Mouse (Mus musculus) E14TG2a.4 (cell line): ENCODE measurements around the gene Ttn.

Experiments used
- H3K27me3 ChIP-seq: 2 replicates; pipeline ENCODE4 v1.6.1; 2014; ENCODE audit warnings: low read length, control low read depth; ENCODE audit not compliant: insufficient read depth
- H3K36me3 ChIP-seq: 2 replicates; pipeline ENCODE4 v1.6.1; 2014; ENCODE audit warnings: low read length, control low read depth; ENCODE audit not compliant: insufficient read depth
- H3K4me1 ChIP-seq: replicated peaks from 2 replicates; pipeline ENCODE4 v1.6.1; 2014; ENCODE audit warnings: low read depth, low read length, control low read depth
- H3K4me3 ChIP-seq: replicated peaks from 2 replicates; pipeline ENCODE4 v1.5.1; 2014; ENCODE audit warnings: mild to moderate bottlenecking, low read length
- H3K9me3 ChIP-seq: 2 replicates; pipeline ENCODE4 v1.6.1; 2014; ENCODE audit warnings: low read length, control low read depth
- CTCF ChIP-seq: conservative IDR thresholded peaks from 2 replicates; pipeline ENCODE4 v1.5.1; 2014; ENCODE audit warnings: low read length
- NANOG ChIP-seq: IDR thresholded peaks from 2 replicates; pipeline ENCODE4 v1.6.1; 2014; ENCODE audit warnings: borderline replicate concordance, low read length, mixed read lengths
- POU5F1 ChIP-seq: IDR thresholded peaks from 2 replicates; pipeline ENCODE4 v1.6.1; 2014; ENCODE audit warnings: low read length, borderline replicate concordance

The Ttn gene

DNA sequence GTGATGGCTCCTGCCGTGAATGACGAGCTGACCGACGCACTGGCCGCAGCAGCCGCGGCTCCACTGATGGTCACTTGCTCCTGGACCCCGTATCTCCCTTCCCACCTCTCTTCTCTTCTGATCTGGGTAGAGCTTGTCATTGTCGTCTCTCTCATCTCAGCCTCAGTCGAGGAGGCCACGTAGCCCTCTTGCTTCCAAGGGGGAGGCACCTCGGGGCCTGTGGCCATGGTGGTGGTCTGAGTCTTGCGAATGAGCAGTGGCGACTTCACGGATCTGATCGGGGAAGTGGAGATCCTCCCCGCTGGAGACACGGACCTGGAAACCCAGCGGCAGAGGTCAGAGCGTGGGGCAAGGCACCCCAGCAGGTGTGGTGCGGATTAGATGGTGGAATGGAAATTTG lies 12.7 kb downstream of the Ttn start:
- Histone ChIP-seq H3K4me1 (peaks cover 4% of the 10 kb centered on the region; the same call in 1 of the 2 replicates), H3K4me3 (no peak overlapping the region), H3K27me3 (0 out of 2 replicates have a peak, but pooled peaks cover under 1% of the 10 kb centered on the region), H3K36me3 (no peaks in the 10 kb centered on the region), H3K9me3 (no peaks in the 10 kb centered on the region)
- TF ChIP-seq POU5F1 (no peak), NANOG (no peak), CTCF (no peak)

GRCm38 (mm10) chr2:76968919-76969318 lies 13.4 kb downstream of the Ttn start:
- H3K27me3 ChIP-seq, result no peaks in the 10 kb centered on the region
- no peaks in the 10 kb centered on the region for H3K36me3 ChIP-seq
- TF ChIP-seq CTCF (peak; percentile 67), NANOG (no peak)
- H3K9me3 ChIP-seq, result no peaks in the 10 kb centered on the region
- peaks cover 4% of the 10 kb centered on the region; the same call in 1 of the 2 replicates for H3K4me1 ChIP-seq
- no peak overlapping the region for H3K4me3 ChIP-seq

DNA sequence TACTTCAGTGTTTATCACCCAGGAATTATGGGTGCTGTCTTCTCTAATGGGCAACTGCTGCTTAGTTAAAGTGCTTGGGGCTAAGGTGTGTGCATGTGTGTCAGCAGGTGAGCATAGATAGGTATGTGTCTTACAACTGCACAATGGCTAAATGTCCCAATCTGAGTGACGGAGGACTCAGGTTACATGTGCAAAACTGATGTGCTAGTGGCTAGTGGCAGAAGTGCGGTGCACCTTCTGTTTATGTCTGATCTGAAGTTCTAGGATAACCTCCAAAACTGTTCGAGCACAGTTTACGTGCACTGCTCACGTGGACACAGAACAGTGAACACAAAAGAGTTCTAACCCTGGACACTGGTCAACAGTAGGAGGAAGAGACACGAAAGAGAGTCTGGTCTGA lies 15.8 kb downstream of the Ttn start:
- H3K9me3 ChIP-seq, result no peaks in the 10 kb centered on the region
- no peak for TF ChIP-seq NANOG
- TF ChIP-seq CTCF, result no peak
- TF ChIP-seq POU5F1, result no peak
- peaks cover 4% of the 10 kb centered on the region; the same call in 1 of the 2 replicates for H3K4me1 ChIP-seq
- H3K36me3 ChIP-seq, result no peaks in the 10 kb centered on the region
- no peaks in the 10 kb centered on the region for H3K27me3 ChIP-seq
- no peak overlapping the region for H3K4me3 ChIP-seq

DNA sequence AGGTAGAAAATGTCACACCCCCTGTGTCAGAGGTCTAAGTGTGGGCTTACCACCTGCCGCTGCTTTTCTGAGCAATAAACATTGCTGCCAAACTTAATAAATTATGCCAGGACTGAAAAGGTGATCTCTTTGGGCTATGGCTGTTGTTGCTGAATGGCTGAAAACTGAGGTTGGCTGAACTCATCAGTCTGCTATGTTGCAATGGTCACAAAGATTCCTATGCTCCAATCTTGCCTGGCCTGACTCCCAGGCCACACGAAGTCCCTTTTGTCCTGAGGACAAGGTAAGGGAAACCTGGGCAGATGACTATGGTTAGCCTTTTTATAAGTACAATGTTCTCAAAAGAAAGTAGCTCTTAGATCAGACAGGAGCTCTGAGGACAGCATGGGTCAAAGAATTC lies 16.3 kb downstream of the Ttn start:
- no peaks in the 10 kb centered on the region for H3K36me3 ChIP-seq
- TF ChIP-seq CTCF (no peak), NANOG (no peak), POU5F1 (no peak)
- H3K9me3 ChIP-seq, result no peaks in the 10 kb centered on the region
- peaks cover 4% of the 10 kb centered on the region; the same call in 1 of the 2 replicates for H3K4me1 ChIP-seq
- no peak overlapping the region for H3K4me3 ChIP-seq
- no peaks in the 10 kb centered on the region for H3K27me3 ChIP-seq

DNA sequence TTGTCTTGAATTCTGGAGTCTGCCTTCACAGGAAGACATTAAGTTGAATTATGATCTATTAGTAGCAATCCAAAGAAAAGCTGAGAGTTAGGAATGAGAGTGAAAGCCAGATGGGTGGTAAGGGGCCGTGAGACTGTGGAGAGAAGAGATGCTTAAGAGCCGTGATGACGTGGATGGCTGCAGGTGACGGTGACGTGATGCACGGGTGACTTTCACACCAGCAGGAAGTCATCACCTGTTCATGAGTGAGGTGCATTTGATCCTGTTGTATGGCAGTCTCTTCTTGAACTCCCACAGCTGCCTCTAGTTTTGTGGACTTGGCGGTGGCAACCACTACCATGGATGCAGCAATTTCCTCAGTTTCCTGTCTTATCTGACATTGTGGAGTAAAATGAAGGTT lies 16.8 kb downstream of the Ttn start:
- TF ChIP-seq NANOG (no peak), CTCF (no peak), POU5F1 (no peak)
- peaks cover 4% of the 10 kb centered on the region; the same call in 1 of the 2 replicates for H3K4me1 ChIP-seq

GRCm38 (mm10) chr2:76962045-76962432 lies 20.3 kb downstream of the Ttn start:
- H3K27me3 ChIP-seq, result no peaks in the 10 kb centered on the region
- H3K36me3 ChIP-seq, result no peaks in the 10 kb centered on the region
- no peaks in the 10 kb centered on the region for H3K4me1 ChIP-seq
- H3K9me3 ChIP-seq, result no peaks in the 10 kb centered on the region
- TF ChIP-seq NANOG, result no peak
- no peak for TF ChIP-seq POU5F1
- no peak for TF ChIP-seq CTCF
- no peak overlapping the region for H3K4me3 ChIP-seq

More for the DNA sequence above, 16.8 kb downstream of the Ttn start:
- H3K9me3 ChIP-seq, result no peaks in the 10 kb centered on the region
- H3K36me3 ChIP-seq, result no peaks in the 10 kb centered on the region
- no peak overlapping the region for H3K4me3 ChIP-seq
- no peaks in the 10 kb centered on the region for H3K27me3 ChIP-seq

DNA sequence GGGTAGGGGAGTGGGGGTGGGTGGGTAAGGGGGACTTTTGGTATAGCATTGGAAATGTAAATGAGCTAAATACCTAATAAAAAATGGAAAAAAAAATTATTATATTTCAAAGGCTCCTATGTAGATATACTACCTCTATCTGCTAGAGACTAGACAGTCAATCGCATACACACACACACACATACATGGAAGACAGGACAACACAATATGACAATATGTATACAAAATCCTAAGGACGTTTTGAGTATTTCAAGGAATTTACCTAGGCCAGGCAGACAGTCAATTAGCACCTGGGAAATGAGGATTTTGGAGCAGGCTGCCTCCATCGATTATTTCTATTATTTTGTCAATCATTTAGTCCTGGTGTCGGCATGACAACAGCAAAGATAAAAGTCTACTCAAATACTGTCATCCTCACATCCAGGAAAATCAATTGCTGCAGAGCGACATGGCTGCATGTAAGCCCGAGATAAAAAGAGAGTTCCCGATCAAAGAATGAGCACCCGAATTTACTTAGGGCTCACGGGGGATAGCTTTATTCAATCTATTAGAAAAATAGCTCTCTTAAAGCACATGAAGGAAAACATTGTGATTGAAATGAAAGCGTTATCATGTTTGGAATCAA lies 20.8 kb downstream of the Ttn start:
- no peaks in the 10 kb centered on the region for H3K9me3 ChIP-seq
- no peaks in the 10 kb centered on the region for H3K4me1 ChIP-seq
- no peaks in the 10 kb centered on the region for H3K36me3 ChIP-seq
- TF ChIP-seq POU5F1 (no peak), CTCF (no peak), NANOG (no peak)
- H3K27me3 ChIP-seq, result no peaks in the 10 kb centered on the region
- no peak overlapping the region for H3K4me3 ChIP-seq

GRCm38 (mm10) chr2:76949774-76950173 lies 32.6 kb downstream of the Ttn start:
- H3K4me3 ChIP-seq, result no peak overlapping the region
- no peaks in the 10 kb centered on the region for H3K36me3 ChIP-seq
- peaks cover 8% of the 10 kb centered on the region; the same call in 1 of the 2 replicates for H3K27me3 ChIP-seq
- peaks cover 9% of the 10 kb centered on the region for H3K4me1 ChIP-seq
- no peak for TF ChIP-seq NANOG
- TF ChIP-seq CTCF, result no peak
- no peak for TF ChIP-seq POU5F1
- no peaks in the 10 kb centered on the region for H3K9me3 ChIP-seq

GRCm38 (mm10) chr2:76938515-76938914 lies 43.8 kb downstream of the Ttn start:
- Histone ChIP-seq H3K36me3 (no peaks in the 10 kb centered on the region), H3K4me3 (no peak overlapping the region), H3K27me3 (no peaks in the 10 kb centered on the region), H3K4me1 (no peaks in the 10 kb centered on the region), H3K9me3 (peaks cover 9% of the 10 kb centered on the region)
- no peak for TF ChIP-seq CTCF
- TF ChIP-seq POU5F1, result no peak
- no peak for TF ChIP-seq NANOG
